In genomic region chr7:128740334-128740733, GRCm38 (mm10) we compare ENCODE assay signal across 7 mouse cellular contexts. TPM values are rescaled to one million over a fixed set of nuclear protein-coding genes. Genes with fewer than 3 reads are reported as not detected.
DNase-seq lines count a peak whose midpoint lies in the region; ATAC-seq lines count a peak whose summit lies in the region.

Mcmbp (minus strand) TSS chr7:128740495.

- H3K27ac ChIP-seq in embryonic facial prominence, embryonic 11.5 days (replicated peaks; ENCODE audit: low read depth, low read length): peak within 1 kb of the TSS; percentile 80
- H3K27ac ChIP-seq in limb, embryonic 11.5 days (replicated peaks; ENCODE audit: low read depth, low read length): peak within 1 kb of the TSS; percentile 72
- peak within 1 kb of the TSS; percentile 92 for H3K27ac ChIP-seq in midbrain, embryonic 14.5 days (replicated peaks; ENCODE audit: low read depth, low read length)

- peak within 1 kb of the TSS; percentile 68 for H3K4me2 ChIP-seq in embryonic facial prominence, embryonic 11.5 days (ENCODE audit: low read depth, low read length)
- peak within 1 kb of the TSS; percentile 74 for H3K4me2 ChIP-seq in limb, embryonic 11.5 days (ENCODE audit: low read depth, severe bottlenecking)
- H3K4me2 ChIP-seq in midbrain, embryonic 14.5 days (ENCODE audit: low read length): peak within 1 kb of the TSS; percentile 92

- H3K4me1 ChIP-seq in embryonic facial prominence, embryonic 11.5 days (ENCODE audit: control insufficient read depth, insufficient read depth, low read length): no peaks in the 10 kb centered on the region
- peaks cover 7% of the 10 kb centered on the region for H3K4me1 ChIP-seq in limb, embryonic 11.5 days (ENCODE audit: control insufficient read depth, insufficient read depth, low read length)
- peaks cover 17% of the 10 kb centered on the region for H3K4me1 ChIP-seq in midbrain, embryonic 14.5 days (ENCODE audit: control insufficient read depth, insufficient read depth, low read length)

- peak; percentile 82 for ATAC-seq in embryonic facial prominence, embryonic 11.5 days (replicated peaks; ENCODE audit: insufficient number of reproducible peaks, low FRiP score, low TSS enrichment, low read depth)
- peak; percentile 83 for ATAC-seq in limb, embryonic 11.5 days (ENCODE audit: insufficient number of reproducible peaks, low FRiP score, low TSS enrichment, low read depth)
- peak; percentile 89 for ATAC-seq in midbrain, embryonic 14.5 days (ENCODE audit: low FRiP score, low TSS enrichment)

- H3K4me3 ChIP-seq in embryonic facial prominence, embryonic 11.5 days (ENCODE audit: low read depth, low read length): peak within 1 kb of the TSS; percentile 99
- peak within 1 kb of the TSS; percentile 76 for H3K4me3 ChIP-seq in limb, embryonic 11.5 days (ENCODE audit: low read depth, low read length)
- H3K4me3 ChIP-seq in midbrain, embryonic 14.5 days (replicated peaks; ENCODE audit: low read depth, low read length): peak within 1 kb of the TSS; percentile 94

- no peaks in the 10 kb centered on the region for H3K36me3 ChIP-seq in embryonic facial prominence, embryonic 11.5 days (replicated peaks; ENCODE audit: control insufficient read depth, insufficient read depth, low read depth, low read length)
- no peaks in the 10 kb centered on the region for H3K36me3 ChIP-seq in limb, embryonic 11.5 days (ENCODE audit: control insufficient read depth, insufficient read depth, low read length)
- H3K36me3 ChIP-seq in midbrain, embryonic 14.5 days (ENCODE audit: control insufficient read depth, insufficient read depth, low read length): no peaks in the 10 kb centered on the region

- peak within 1 kb of the TSS; percentile 99 for H3K9ac ChIP-seq in embryonic facial prominence, embryonic 11.5 days (replicated peaks; ENCODE audit: low read length)
- H3K9ac ChIP-seq in limb, embryonic 11.5 days (ENCODE audit: low read length): peak within 1 kb of the TSS; percentile 97
- peak within 1 kb of the TSS; percentile 93 for H3K9ac ChIP-seq in midbrain, embryonic 14.5 days (replicated peaks; ENCODE audit: low read length)

- H3K27me3 ChIP-seq in embryonic facial prominence, embryonic 11.5 days (ENCODE audit: control insufficient read depth, insufficient read depth, low read length): no peaks in the 10 kb centered on the region
- H3K27me3 ChIP-seq in limb, embryonic 11.5 days (ENCODE audit: control insufficient read depth, insufficient read depth, low read length): no peaks in the 10 kb centered on the region
- no peaks in the 10 kb centered on the region for H3K27me3 ChIP-seq in midbrain, embryonic 14.5 days (ENCODE audit: control insufficient read depth, insufficient read depth, low read length)

- DNase-seq in adrenal gland, postnatal 14 days: peak; percentile 99
- DNase-seq in embryonic facial prominence, embryonic 11.5 days (ENCODE audit: low spot score): peak; percentile 97
- DNase-seq in heart, adult 11 months: peak; percentile 100
- peak; percentile 97 for DNase-seq in kidney, adult 18-20 months
- peak; percentile 98 for DNase-seq in limb, embryonic 11.5 days (ENCODE audit: low spot score)
- peak; percentile 98 for DNase-seq in midbrain, embryonic 14.5 days
- peak; percentile 95 to 98 for DNase-seq in spleen, adult 18-20 months

- WGBS in embryonic facial prominence, embryonic 11.5 days: under 1% methylated on average over 35 of the region's 35 CpGs
- under 1% methylated on average over 32 of the region's 35 CpGs for WGBS in limb, embryonic 11.5 days
- under 1% methylated on average over 35 of the region's 35 CpGs for WGBS in midbrain, embryonic 14.5 days

- H3K9me3 ChIP-seq in embryonic facial prominence, embryonic 11.5 days (replicated peaks; ENCODE audit: control insufficient read depth, low read length): no peaks in the 10 kb centered on the region
- no peaks in the 10 kb centered on the region for H3K9me3 ChIP-seq in limb, embryonic 11.5 days (ENCODE audit: control insufficient read depth, low read length)
- H3K9me3 ChIP-seq in midbrain, embryonic 14.5 days (ENCODE audit: control insufficient read depth, low read length): no peaks in the 10 kb centered on the region

RNA-seq across cellular contexts. Expression of gene Mcmbp, which starts in this region (rescaled TPM):
- 41.9 and 42.2 TPM in 2 replicates for total RNA-seq in adrenal gland, postnatal 14 days (2021)
- polyA plus RNA-seq in embryonic facial prominence, embryonic 11.5 days (2014; fragmentation: Nextera tagmentation; extraction: Ambion mirVana): 85.1 and 85.3 TPM in 2 replicates
- 82.6 and 90.3 TPM in 2 replicates for polyA plus RNA-seq in limb, embryonic 11.5 days (2014; fragmentation: Nextera tagmentation; extraction: Ambion mirVana)
- 60.8 and 61.7 TPM in 2 replicates for polyA plus RNA-seq in midbrain, embryonic 14.5 days (2014; fragmentation: Nextera tagmentation; extraction: Ambion mirVana)

Comparison
In these comparisons a context has a peak if more than half of its experiments do, and no peak if none do; other contexts are left out.
1. Peak in every context shown above with its lines: DNase-seq, ATAC-seq, H3K4me3 ChIP-seq and H3K27ac ChIP-seq.